Mouse (Mus musculus) liver, adult 2 months (tissue): ENCODE measurements at regions not wholly inside any gene's neighbourhood (a gene's known extent, or its start where the extent isn't known, plus 50 kb on each side); places are given as distances from the start of the nearest gene placed in this dataset.

ENCODE experiments used
- DNase-seq: peaks from one replicate; pipeline ENCODE4 v3.0.0-alpha.2; 2011; ENCODE audit warnings: low read depth, low spot score; ENCODE audit errors: extremely low read depth
- H3K27ac ChIP-seq: fragments of 200-500 bp; replicated peaks from 2 replicates; pipeline ENCODE4 v1.5.1; 2012; ENCODE audit warnings: low read depth, mild to moderate bottlenecking, control low read depth, inconsistent platforms, low read length; ENCODE audit not compliant: insufficient read depth
- H3K27me3 ChIP-seq: fragments of 200-500 bp; 2 replicates; pipeline ENCODE4 v1.6.1; 2012; ENCODE audit warnings: mild to moderate bottlenecking, moderate library complexity, low read length, inconsistent platforms; ENCODE audit not compliant: control insufficient read depth, insufficient read depth
- H3K36me3 ChIP-seq: fragments of 200-500 bp; 2 replicates; pipeline ENCODE4 v1.6.1; 2012; ENCODE audit warnings: low read length, inconsistent platforms; ENCODE audit not compliant: control insufficient read depth, insufficient read depth
- H3K4me1 ChIP-seq: fragments of 200-500 bp; 2 replicates; pipeline ENCODE4 v1.6.1; 2011; ENCODE audit warnings: low read length; ENCODE audit not compliant: control insufficient read depth, insufficient read depth
- H3K4me3 ChIP-seq: fragments of 200-500 bp; 2 replicates; pipeline ENCODE4 v1.5.1; 2011; ENCODE audit warnings: low read depth, mild to moderate bottlenecking, control low read depth, low read length, moderate library complexity; ENCODE audit not compliant: insufficient read depth
- H3K79me2 ChIP-seq: fragments of 200-500 bp; 2 replicates; pipeline ENCODE4 v1.6.1; 2012; ENCODE audit warnings: inconsistent platforms, mild to moderate bottlenecking, low read length, moderate library complexity; ENCODE audit not compliant: control insufficient read depth, insufficient read depth
- H3K9ac ChIP-seq: fragments of 200-500 bp; 2 replicates; pipeline ENCODE4 v1.6.1; 2012; ENCODE audit warnings: low read depth, mild to moderate bottlenecking, control low read depth, inconsistent platforms, low read length
- CTCF ChIP-seq: fragments of 200-500 bp; IDR thresholded peaks from 2 replicates; pipeline ENCODE4 v1.5.1; 2011; ENCODE audit warnings: low read depth, low read length, control low read depth
- POLR2A ChIP-seq: fragments of 200-500 bp; IDR thresholded peaks from 2 replicates; pipeline ENCODE4 v1.6.1; 2011; ENCODE audit warnings: low read length, control low read depth; ENCODE audit not compliant: insufficient read depth; ENCODE audit errors: extremely low read depth
- WGBS: fragments of 180-500 bp; shearing (Covaris S2); methylation state at CpG from one replicate; pipeline ENCODE4 v1.1.7; 2018; 5-methylcytosine and 5-hydroxymethylcytosine counted together

GRCm38 (mm10) chr10:25039926-25040325, 112.6 kb upstream of the Arg1 start:
- Histone ChIP-seq H3K79me2 (no peaks in the 10 kb centered on the region), H3K36me3 (no peaks in the 10 kb centered on the region), H3K4me1 (no peaks in the 10 kb centered on the region), H3K9ac (no peak overlapping the region), H3K27ac (no peak overlapping the region), H3K4me3 (no peak overlapping the region), H3K27me3 (no peaks in the 10 kb centered on the region)
- TF ChIP-seq POLR2A (no peak), CTCF (no peak)
- 91% methylated on average over 3 of the region's 3 CpGs for WGBS
- no peak for DNase-seq

DNA sequence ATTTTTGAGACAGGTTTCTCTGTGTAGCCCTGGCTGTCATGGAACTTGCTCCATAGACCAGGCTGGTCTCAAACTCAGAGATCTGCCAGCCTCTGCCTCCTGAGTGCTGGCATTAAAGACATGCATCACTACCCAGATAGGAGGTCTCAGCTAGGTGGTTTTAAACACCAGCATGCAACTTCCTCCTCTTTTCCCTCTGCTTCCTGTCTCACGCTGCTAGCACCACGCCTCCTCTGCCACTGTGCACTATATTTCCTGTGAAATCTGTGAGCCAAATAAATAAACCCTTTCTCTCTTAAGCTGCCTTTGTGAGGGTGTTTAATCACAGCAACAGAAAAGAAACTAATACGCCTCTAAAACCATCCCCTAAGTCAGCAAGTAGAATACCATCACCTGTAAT, 109.6 kb upstream of the Arg1 start:
- Histone ChIP-seq H3K4me3 (no peak overlapping the region), H3K36me3 (no peaks in the 10 kb centered on the region), H3K79me2 (no peaks in the 10 kb centered on the region), H3K27ac (no peak overlapping the region), H3K27me3 (no peaks in the 10 kb centered on the region), H3K9ac (no peak overlapping the region), H3K4me1 (no peaks in the 10 kb centered on the region)
- no peak for TF ChIP-seq CTCF
- TF ChIP-seq POLR2A, result no peak
- 85% methylated on average over 3 of the region's 3 CpGs for WGBS
- DNase-seq, result no peak

DNA sequence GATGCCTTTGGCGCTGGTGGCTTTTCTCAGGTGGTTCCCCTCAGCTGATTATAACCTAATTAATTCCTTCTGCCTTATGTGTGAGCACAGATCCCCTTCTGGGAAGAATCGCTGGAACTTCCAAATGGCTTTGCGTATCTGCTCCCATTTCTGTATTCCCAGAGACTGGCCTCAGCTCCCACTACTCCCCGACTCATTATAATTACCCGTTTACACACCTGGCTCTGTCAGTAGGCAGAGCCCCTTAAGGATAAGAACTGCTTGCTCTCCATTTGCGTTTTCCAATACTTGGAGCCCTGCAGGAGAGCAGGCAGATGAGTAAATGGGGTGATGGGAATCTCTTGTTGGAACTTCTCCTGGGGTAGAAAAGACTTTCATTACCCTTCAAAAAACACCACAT, 108.1 kb upstream of the Arg1 start:
- TF ChIP-seq CTCF, result no peak
- TF ChIP-seq POLR2A, result no peak
- Histone ChIP-seq H3K4me1 (no peaks in the 10 kb centered on the region), H3K79me2 (no peaks in the 10 kb centered on the region), H3K9ac (no peak overlapping the region), H3K4me3 (no peak overlapping the region), H3K27me3 (no peaks in the 10 kb centered on the region), H3K36me3 (no peaks in the 10 kb centered on the region), H3K27ac (no peak overlapping the region)
- DNase-seq, result no peak
- 77% methylated on average over 6 of the region's 6 CpGs for WGBS

- 64% methylated on average over 1 of the region's 1 CpGs for WGBS
- H3K27me3 ChIP-seq, result no peaks in the 10 kb centered on the region
- DNase-seq, result no peak
Observed at GRCm38 (mm10) chr10:25032625-25033024, 105.3 kb upstream of the Arg1 start.

DNA sequence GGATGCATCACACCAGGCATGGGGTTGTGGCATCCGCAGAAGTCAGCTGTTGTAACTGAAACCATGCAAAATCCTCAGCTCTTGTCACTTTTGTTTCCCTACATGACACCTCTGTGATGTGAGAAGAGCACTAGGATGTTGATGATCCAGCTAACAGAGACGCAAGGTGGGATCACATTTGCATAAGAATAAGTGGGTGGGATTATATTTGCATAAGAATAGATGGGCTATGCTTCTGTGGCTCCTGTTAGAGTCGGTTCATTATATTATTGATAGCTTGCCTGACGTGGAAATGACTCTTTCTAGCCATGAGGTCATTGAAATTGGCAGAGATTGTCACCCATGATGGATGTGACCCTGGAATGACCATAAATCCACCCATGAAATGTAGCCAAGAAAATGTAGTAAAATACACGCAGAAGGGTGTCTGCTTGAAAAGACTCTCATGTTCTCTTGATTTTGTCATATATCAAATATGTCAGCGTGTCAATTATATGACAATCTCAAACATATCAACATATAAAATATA, 102.2 kb upstream of the Arg1 start:
- Histone ChIP-seq H3K4me3 (no peak overlapping the region), H3K27me3 (no peaks in the 10 kb centered on the region), H3K79me2 (no peaks in the 10 kb centered on the region), H3K27ac (no peak overlapping the region), H3K9ac (no peak overlapping the region), H3K36me3 (no peaks in the 10 kb centered on the region), H3K4me1 (no peaks in the 10 kb centered on the region)
- 75% methylated on average over 6 of the region's 6 CpGs for WGBS
- no peak for DNase-seq
- no peak for TF ChIP-seq CTCF
- TF ChIP-seq POLR2A, result no peak

More at GRCm38 (mm10) chr10:25032625-25033024, 105.3 kb upstream of the Arg1 start:
- no peaks in the 10 kb centered on the region for H3K79me2 ChIP-seq
- no peak overlapping the region for H3K9ac ChIP-seq
- H3K4me3 ChIP-seq, result no peak overlapping the region
- H3K4me1 ChIP-seq, result no peaks in the 10 kb centered on the region
- no peaks in the 10 kb centered on the region for H3K36me3 ChIP-seq
- TF ChIP-seq POLR2A (no peak), CTCF (no peak)
- H3K27ac ChIP-seq, result no peak overlapping the region

DNA sequence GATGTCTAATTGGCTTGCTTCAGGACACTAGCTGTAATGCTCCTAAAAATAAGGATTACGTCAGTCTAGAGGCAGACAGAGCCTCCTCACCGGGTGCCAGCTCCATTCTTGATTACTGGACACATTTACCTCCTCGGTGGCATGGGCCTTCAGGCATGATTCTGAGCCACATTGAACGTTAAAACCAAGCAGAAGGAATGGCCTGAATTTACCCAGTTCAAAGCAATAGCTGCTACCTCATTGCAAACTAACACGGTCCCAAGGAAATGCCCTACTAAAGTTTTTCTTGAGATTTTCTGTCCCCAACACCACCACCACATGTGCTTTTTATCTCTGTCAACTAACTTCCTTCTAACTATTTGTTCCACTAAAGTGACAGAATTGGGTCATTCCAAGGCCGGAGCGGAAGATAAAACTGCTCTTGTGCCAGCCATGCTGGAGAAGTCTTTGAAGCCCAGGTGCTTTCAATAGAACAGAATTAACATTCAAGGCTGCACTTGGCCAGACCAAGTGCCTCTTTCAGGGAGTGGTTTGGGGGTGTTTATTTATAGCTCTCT, 96.4 kb upstream of the Arg1 start:
- Histone ChIP-seq H3K4me3 (no peak overlapping the region), H3K27me3 (no peaks in the 10 kb centered on the region), H3K27ac (no peak overlapping the region), H3K9ac (no peak overlapping the region), H3K4me1 (no peaks in the 10 kb centered on the region), H3K36me3 (no peaks in the 10 kb centered on the region), H3K79me2 (no peaks in the 10 kb centered on the region)
- no peak for TF ChIP-seq POLR2A
- WGBS, result 76% methylated on average over 7 of the region's 7 CpGs
- DNase-seq, result no peak
